Mouse (Mus musculus): ENCODE data around the gene Itga4. TPM values are rescaled to one million over a fixed set of nuclear protein-coding genes. Genes with fewer than 3 reads are reported as not detected.

Gene Itga4
- polyA plus RNA-seq, 1 experiment from 2014 or later: 4.3 TPM

DNA sequence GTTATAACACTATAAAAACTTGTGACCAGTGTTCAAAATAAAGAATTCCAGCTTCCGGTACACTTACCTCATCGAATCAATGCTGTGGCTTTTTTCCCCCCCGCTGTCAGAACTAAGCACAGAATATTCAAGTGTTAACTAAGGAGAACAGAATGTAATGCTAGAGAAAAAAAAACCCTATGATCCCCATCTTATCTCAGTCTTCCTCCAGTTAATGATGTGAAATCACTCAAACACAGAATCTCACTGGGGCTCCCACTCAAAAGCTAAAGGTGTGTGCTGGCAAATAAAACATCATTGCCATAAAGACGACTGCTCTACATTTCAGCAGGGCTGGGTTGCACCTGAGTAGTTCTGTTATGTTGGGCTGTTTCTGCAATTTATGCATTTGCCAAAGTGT is 16.6 kb downstream of the Itga4 start:
- H3K36me3 ChIP-seq (ENCODE audit: control insufficient read depth, insufficient read depth, low read length): no peaks in the 10 kb centered on the region
- ATAC-seq (replicated peaks; ENCODE audit: low FRiP score, low TSS enrichment, low read depth): no peak
- H3K9me3 ChIP-seq (ENCODE audit: control insufficient read depth, low read length): no peaks in the 10 kb centered on the region
- H3K27ac ChIP-seq (ENCODE audit: low read depth): no peak overlapping the region
- H3K4me2 ChIP-seq (ENCODE audit: low read length): no peak overlapping the region
- no peak overlapping the region for H3K4me3 ChIP-seq (ENCODE audit: low read depth, low read length)
- no peaks in the 10 kb centered on the region for H3K4me1 ChIP-seq (replicated peaks; ENCODE audit: control insufficient read depth, insufficient read depth, low read length)
- no peak for DNase-seq (ENCODE audit: low spot score)
- 91% methylated on average over 4 of the region's 4 CpGs for WGBS
- H3K27me3 ChIP-seq (replicated peaks; ENCODE audit: control insufficient read depth, insufficient read depth, low read length): no peaks in the 10 kb centered on the region
- no peak overlapping the region for H3K9ac ChIP-seq (ENCODE audit: low read length)

DNA sequence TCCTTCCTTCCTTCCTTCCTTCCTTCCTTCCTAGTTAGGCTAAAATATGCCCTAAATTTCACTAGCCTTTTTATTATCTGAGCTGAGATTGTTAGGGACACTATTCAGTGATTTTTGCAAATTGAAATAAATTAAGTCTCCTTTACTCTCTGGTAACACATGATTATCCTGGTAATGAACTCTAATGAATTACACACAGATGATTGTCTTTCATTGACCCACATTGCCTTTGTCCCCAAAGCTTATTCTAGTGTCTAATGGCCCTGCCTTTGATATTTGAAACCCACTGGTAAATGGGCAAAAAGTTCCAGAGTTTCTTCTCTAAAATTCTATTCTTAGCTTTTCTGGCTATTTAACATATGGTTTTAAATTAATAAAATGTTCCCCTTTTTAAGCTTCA is 23.4 kb downstream of the Itga4 start:
- ATAC-seq (replicated peaks; ENCODE audit: low FRiP score, low TSS enrichment, low read depth): no peak

GRCm38 (mm10) chr2:79284206-79284605 is 29.0 kb downstream of the Itga4 start:
- Histone ChIP-seq H3K4me3 (ENCODE audit: low read depth, low read length) (no peak overlapping the region), H3K4me1 (replicated peaks; ENCODE audit: control insufficient read depth, insufficient read depth, low read length) (no peaks in the 10 kb centered on the region), H3K36me3 (ENCODE audit: control insufficient read depth, insufficient read depth, low read length) (no peaks in the 10 kb centered on the region), H3K9ac (ENCODE audit: low read length) (no peak overlapping the region), H3K4me2 (ENCODE audit: low read length) (no peak overlapping the region), H3K27me3 (replicated peaks; ENCODE audit: control insufficient read depth, insufficient read depth, low read length) (no peaks in the 10 kb centered on the region), H3K27ac (ENCODE audit: low read depth) (no peak overlapping the region), H3K9me3 (ENCODE audit: control insufficient read depth, low read length) (no peaks in the 10 kb centered on the region)
- WGBS: 88% methylated on average over 4 of the region's 4 CpGs
- DNase-seq (ENCODE audit: low spot score): no peak
- no peak for ATAC-seq (replicated peaks; ENCODE audit: low FRiP score, low TSS enrichment, low read depth)

More for the DNA sequence above, 23.4 kb downstream of the Itga4 start:
- no peak for DNase-seq (ENCODE audit: low spot score)
- Histone ChIP-seq H3K4me2 (ENCODE audit: low read length) (no peak overlapping the region), H3K4me1 (replicated peaks; ENCODE audit: control insufficient read depth, insufficient read depth, low read length) (no peaks in the 10 kb centered on the region), H3K9me3 (ENCODE audit: control insufficient read depth, low read length) (no peaks in the 10 kb centered on the region), H3K4me3 (ENCODE audit: low read depth, low read length) (no peak overlapping the region), H3K27ac (ENCODE audit: low read depth) (no peak overlapping the region), H3K9ac (ENCODE audit: low read length) (no peak overlapping the region), H3K27me3 (replicated peaks; ENCODE audit: control insufficient read depth, insufficient read depth, low read length) (no peaks in the 10 kb centered on the region), H3K36me3 (ENCODE audit: control insufficient read depth, insufficient read depth, low read length) (no peaks in the 10 kb centered on the region)

GRCm38 (mm10) chr2:79290149-79290548 is 34.9 kb downstream of the Itga4 start:
- WGBS: 78% methylated on average over 1 of the region's 1 CpGs
- Histone ChIP-seq H3K36me3 (ENCODE audit: control insufficient read depth, insufficient read depth, low read length) (no peaks in the 10 kb centered on the region), H3K27me3 (replicated peaks; ENCODE audit: control insufficient read depth, insufficient read depth, low read length) (no peaks in the 10 kb centered on the region), H3K27ac (ENCODE audit: low read depth) (no peak overlapping the region), H3K4me1 (replicated peaks; ENCODE audit: control insufficient read depth, insufficient read depth, low read length) (no peaks in the 10 kb centered on the region), H3K4me2 (ENCODE audit: low read length) (no peak overlapping the region), H3K9ac (ENCODE audit: low read length) (no peak overlapping the region), H3K9me3 (ENCODE audit: control insufficient read depth, low read length) (no peaks in the 10 kb centered on the region), H3K4me3 (ENCODE audit: low read depth, low read length) (no peak overlapping the region)
- DNase-seq (ENCODE audit: low spot score) (no peak), ATAC-seq (replicated peaks; ENCODE audit: low FRiP score, low TSS enrichment, low read depth) (no peak)

GRCm38 (mm10) chr2:79291922-79292321 is 36.7 kb downstream of the Itga4 start:
- H3K4me3 ChIP-seq (ENCODE audit: low read depth, low read length): no peak overlapping the region
- DNase-seq (ENCODE audit: low spot score) (no peak), ATAC-seq (replicated peaks; ENCODE audit: low FRiP score, low TSS enrichment, low read depth) (no peak)
- no peaks in the 10 kb centered on the region for H3K36me3 ChIP-seq (ENCODE audit: control insufficient read depth, insufficient read depth, low read length)
- no peak overlapping the region for H3K9ac ChIP-seq (ENCODE audit: low read length)
- no peak overlapping the region for H3K27ac ChIP-seq (ENCODE audit: low read depth)
- H3K4me2 ChIP-seq (ENCODE audit: low read length): no peak overlapping the region
- H3K27me3 ChIP-seq (replicated peaks; ENCODE audit: control insufficient read depth, insufficient read depth, low read length): no peaks in the 10 kb centered on the region
- H3K9me3 ChIP-seq (ENCODE audit: control insufficient read depth, low read length): no peaks in the 10 kb centered on the region
- 63% methylated on average over 8 of the region's 8 CpGs for WGBS
- no peaks in the 10 kb centered on the region for H3K4me1 ChIP-seq (replicated peaks; ENCODE audit: control insufficient read depth, insufficient read depth, low read length)

GRCm38 (mm10) chr2:79292431-79292830 is 37.2 kb downstream of the Itga4 start:
- Histone ChIP-seq H3K4me2 (ENCODE audit: low read length) (no peak overlapping the region), H3K4me1 (replicated peaks; ENCODE audit: control insufficient read depth, insufficient read depth, low read length) (no peaks in the 10 kb centered on the region), H3K27me3 (replicated peaks; ENCODE audit: control insufficient read depth, insufficient read depth, low read length) (no peaks in the 10 kb centered on the region), H3K9me3 (ENCODE audit: control insufficient read depth, low read length) (no peaks in the 10 kb centered on the region), H3K4me3 (ENCODE audit: low read depth, low read length) (no peak overlapping the region), H3K36me3 (ENCODE audit: control insufficient read depth, insufficient read depth, low read length) (no peaks in the 10 kb centered on the region), H3K9ac (ENCODE audit: low read length) (no peak overlapping the region), H3K27ac (ENCODE audit: low read depth) (no peak overlapping the region)
- no peak for ATAC-seq (replicated peaks; ENCODE audit: low FRiP score, low TSS enrichment, low read depth)
- 87% methylated on average over 6 of the region's 6 CpGs for WGBS
- DNase-seq (ENCODE audit: low spot score): no peak

DNA sequence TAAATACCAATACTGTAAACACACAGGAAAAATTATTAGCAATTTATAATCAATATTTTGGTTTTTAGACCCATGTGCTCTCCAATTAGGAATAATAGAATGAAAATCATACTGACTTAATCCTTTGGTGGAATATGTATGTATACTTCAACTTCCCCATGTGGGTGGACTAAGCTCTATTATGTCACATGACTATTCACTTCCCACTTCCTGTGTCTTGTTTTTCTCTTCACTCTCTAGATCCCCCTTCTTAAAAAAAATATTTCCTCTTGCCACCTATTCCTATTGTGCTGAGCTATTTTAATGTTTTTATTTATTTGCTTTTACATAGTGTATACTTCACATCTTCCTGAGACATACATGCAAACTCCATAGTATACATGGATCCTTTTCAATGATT is 47.2 kb downstream of the Itga4 start:
- H3K27me3 ChIP-seq (replicated peaks; ENCODE audit: control insufficient read depth, insufficient read depth, low read length): no peaks in the 10 kb centered on the region
- no peaks in the 10 kb centered on the region for H3K4me1 ChIP-seq (replicated peaks; ENCODE audit: control insufficient read depth, insufficient read depth, low read length)
- no peaks in the 10 kb centered on the region for H3K36me3 ChIP-seq (ENCODE audit: control insufficient read depth, insufficient read depth, low read length)
- DNase-seq (ENCODE audit: low spot score) (no peak), ATAC-seq (replicated peaks; ENCODE audit: low FRiP score, low TSS enrichment, low read depth) (no peak)
- H3K4me3 ChIP-seq (ENCODE audit: low read depth, low read length): no peak overlapping the region
- H3K4me2 ChIP-seq (ENCODE audit: low read length): no peak overlapping the region
- H3K27ac ChIP-seq (ENCODE audit: low read depth): no peak overlapping the region
- H3K9me3 ChIP-seq (ENCODE audit: control insufficient read depth, low read length): no peaks in the 10 kb centered on the region
- H3K9ac ChIP-seq (ENCODE audit: low read length): no peak overlapping the region

GRCm38 (mm10) chr2:79307549-79307948 is 52.3 kb downstream of the Itga4 start:
- Histone ChIP-seq H3K9me3 (ENCODE audit: control insufficient read depth, low read length) (no peaks in the 10 kb centered on the region), H3K9ac (ENCODE audit: low read length) (no peak overlapping the region)

GRCm38 (mm10) chr2:79309454-79310118 is 54.4 kb downstream of the Itga4 start:
- H3K9me3 ChIP-seq (ENCODE audit: control insufficient read depth, low read length): no peaks in the 10 kb centered on the region
- H3K4me2 ChIP-seq (ENCODE audit: low read length): no peak overlapping the region
- no peak overlapping the region for H3K9ac ChIP-seq (ENCODE audit: low read length)
- ATAC-seq (replicated peaks; ENCODE audit: low FRiP score, low TSS enrichment, low read depth): no peak
- no peak for DNase-seq (ENCODE audit: low spot score)
- no peaks in the 10 kb centered on the region for H3K4me1 ChIP-seq (replicated peaks; ENCODE audit: control insufficient read depth, insufficient read depth, low read length)
- no peaks in the 10 kb centered on the region for H3K36me3 ChIP-seq (ENCODE audit: control insufficient read depth, insufficient read depth, low read length)
- H3K27ac ChIP-seq (ENCODE audit: low read depth): no peak overlapping the region
- WGBS: 86% methylated on average over 13 of the region's 13 CpGs
- H3K4me3 ChIP-seq (ENCODE audit: low read depth, low read length): no peak overlapping the region
- no peaks in the 10 kb centered on the region for H3K27me3 ChIP-seq (replicated peaks; ENCODE audit: control insufficient read depth, insufficient read depth, low read length)

More at GRCm38 (mm10) chr2:79307549-79307948, 52.3 kb downstream of the Itga4 start:
- ATAC-seq (replicated peaks; ENCODE audit: low FRiP score, low TSS enrichment, low read depth) (no peak), DNase-seq (ENCODE audit: low spot score) (no peak)
- no peaks in the 10 kb centered on the region for H3K27me3 ChIP-seq (replicated peaks; ENCODE audit: control insufficient read depth, insufficient read depth, low read length)
- no peak overlapping the region for H3K4me3 ChIP-seq (ENCODE audit: low read depth, low read length)
- WGBS: 85% methylated on average over 4 of the region's 4 CpGs
- no peaks in the 10 kb centered on the region for H3K4me1 ChIP-seq (replicated peaks; ENCODE audit: control insufficient read depth, insufficient read depth, low read length)
- no peaks in the 10 kb centered on the region for H3K36me3 ChIP-seq (ENCODE audit: control insufficient read depth, insufficient read depth, low read length)
- H3K27ac ChIP-seq (ENCODE audit: low read depth): no peak overlapping the region
- no peak overlapping the region for H3K4me2 ChIP-seq (ENCODE audit: low read length)

All from intestine, embryonic 14.5 days (tissue).